Mouse (Mus musculus) hindbrain, embryonic 16.5 days (tissue): ENCODE data around the gene AY074887. TPM values are rescaled to one million over a fixed set of nuclear protein-coding genes. Genes with fewer than 3 reads are reported as not detected.
A peak's percentile ranks its signal among the peaks of the same experiment; 100 is the strongest.

Experiments used
- ATAC-seq: fragments of 200-750 bp; cut with Nextera tagmentation; 2 replicates; pipeline ENCODE4 v1.8.0; 2017; ENCODE audit warnings: moderate TSS enrichment, moderate library complexity
- H3K27ac ChIP-seq: fragments of 300-500 bp; sonication (generic); 2 replicates; pipeline ENCODE4 v1.5.1; 2014; ENCODE audit warnings: low read depth, mild to moderate bottlenecking, control low read depth, low read length, moderate library complexity
- H3K27me3 ChIP-seq: fragments of 300-500 bp; sonication (generic); replicated peaks from 2 replicates; pipeline ENCODE4 v1.6.1; 2014; ENCODE audit warnings: low read length; ENCODE audit not compliant: control insufficient read depth, insufficient read depth
- H3K36me3 ChIP-seq: fragments of 300-500 bp; sonication (generic); 2 replicates; pipeline ENCODE4 v1.6.1; 2014; ENCODE audit warnings: mild to moderate bottlenecking, low read length, moderate library complexity, mixed read lengths; ENCODE audit not compliant: control insufficient read depth, insufficient read depth
- H3K4me1 ChIP-seq: fragments of 300-500 bp; sonication (generic); 2 replicates; pipeline ENCODE4 v1.6.1; 2014; ENCODE audit warnings: low read depth, low read length; ENCODE audit not compliant: control insufficient read depth, insufficient read depth
- H3K4me2 ChIP-seq: fragments of 300-500 bp; sonication (generic); 2 replicates; pipeline ENCODE4 v1.6.1; 2014; ENCODE audit warnings: mild to moderate bottlenecking, low read length, control low read depth, moderate library complexity
- H3K4me3 ChIP-seq: fragments of 300-500 bp; sonication (generic); 2 replicates; pipeline ENCODE4 v1.5.1; 2014; ENCODE audit warnings: mild to moderate bottlenecking, low read length, control low read depth, moderate library complexity
- H3K9ac ChIP-seq: fragments of 300-500 bp; sonication (generic); 2 replicates; pipeline ENCODE4 v1.6.1; 2014; ENCODE audit warnings: low read depth, mild to moderate bottlenecking, control low read depth, low read length, moderate library complexity
- H3K9me3 ChIP-seq: fragments of 300-500 bp; sonication (generic); 2 replicates; pipeline ENCODE4 v1.6.1; 2014; ENCODE audit warnings: mild to moderate bottlenecking, low read length, moderate library complexity; ENCODE audit not compliant: control insufficient read depth
- WGBS: fragments of 180-500 bp; shearing (Covaris S2); extraction: QIAGEN DNeasy Blood & Tissue Kit; methylation state at CpG from one replicate; pipeline ENCODE4 v1.1.7; 2014; 5-methylcytosine and 5-hydroxymethylcytosine counted together
- polyA plus RNA-seq: library from polyadenylated mRNA; unstranded; fragments of >200 nt; fragmentation: Nextera tagmentation; extraction: Ambion mirVana; gene quantifications from 2 replicates; pipeline ENCODE4 v1.2.1, GENCODE M21; 2015

AY074887 gene
- polyA plus RNA-seq, 1 experiment from 2014 or later, result 0.90 TPM

GRCm38 (mm10) chr9:54919946-54920345, 30.9 kb downstream of the AY074887 start:
- H3K27me3 ChIP-seq, result no peaks in the 10 kb centered on the region
- H3K4me3 ChIP-seq, result no peak overlapping the region
- 59% methylated on average over 4 of the region's 4 CpGs for WGBS
- no peaks in the 10 kb centered on the region; the same call in 1 of the 2 replicates for H3K9me3 ChIP-seq
- peaks cover 2% of the 10 kb centered on the region; the same call in 1 of the 2 replicates for H3K4me1 ChIP-seq
- H3K4me2 ChIP-seq, result no peak overlapping the region
- H3K36me3 ChIP-seq, result peaks cover 6% of the 10 kb centered on the region
- no peak overlapping the region for H3K27ac ChIP-seq
- H3K9ac ChIP-seq, result no peak overlapping the region
- no peak for ATAC-seq

GRCm38 (mm10) chr9:54918781-54919180, 32.0 kb downstream of the AY074887 start:
- H3K36me3 ChIP-seq, result peaks cover 6% of the 10 kb centered on the region
- no peak overlapping the region for H3K4me3 ChIP-seq
- no peak overlapping the region for H3K9ac ChIP-seq
- no peaks in the 10 kb centered on the region for H3K27me3 ChIP-seq
- H3K27ac ChIP-seq, result no peak overlapping the region
- H3K9me3 ChIP-seq, result no peaks in the 10 kb centered on the region; the same call in 1 of the 2 replicates
- no peak overlapping the region for H3K4me2 ChIP-seq
- WGBS, result 96% methylated on average over 5 of the region's 5 CpGs
- ATAC-seq, result no peak
- peaks cover 2% of the 10 kb centered on the region; the same call in 1 of the 2 replicates for H3K4me1 ChIP-seq

GRCm38 (mm10) chr9:54918191-54918590, 32.6 kb downstream of the AY074887 start:
- Histone ChIP-seq H3K9ac (no peak overlapping the region), H3K27me3 (no peaks in the 10 kb centered on the region), H3K4me2 (peak overlapping the region; percentile 88; the same call in 1 of the 2 replicates), H3K36me3 (peaks cover 6% of the 10 kb centered on the region), H3K4me3 (no peak overlapping the region), H3K27ac (no peak overlapping the region), H3K9me3 (no peaks in the 10 kb centered on the region; the same call in 1 of the 2 replicates), H3K4me1 (peaks cover 2% of the 10 kb centered on the region; the same call in 1 of the 2 replicates)
- no peak for ATAC-seq
- WGBS, result 79% methylated on average over 2 of the region's 2 CpGs

GRCm38 (mm10) chr9:54917010-54917677, 33.7 kb downstream of the AY074887 start, which contains the start of gene Hykk:
TSS of gene Hykk (plus strand) at chr9:54917283.
- Histone ChIP-seq H3K4me1 (peaks cover 2% of the 10 kb centered on the region; the same call in 1 of the 2 replicates), H3K4me2 (peak within 1 kb of the TSS; percentile 88), H3K27ac (peak within 1 kb of the TSS; percentile 16), H3K36me3 (no peaks in the 10 kb centered on the region; the same call in 1 of the 2 replicates), H3K27me3 (no peaks in the 10 kb centered on the region), H3K9me3 (no peaks in the 10 kb centered on the region), H3K9ac (peak within 1 kb of the TSS; percentile 73), H3K4me3 (peak within 1 kb of the TSS; percentile 57)
- under 1% methylated on average over 33 of the region's 34 CpGs for WGBS
- ATAC-seq, result peak; percentile 100

GRCm38 (mm10) chr9:54916401-54916800, 34.4 kb downstream of the AY074887 start:
- Histone ChIP-seq H3K4me1 (peaks cover 2% of the 10 kb centered on the region; the same call in 1 of the 2 replicates), H3K36me3 (no peaks in the 10 kb centered on the region), H3K4me3 (peak overlapping the region; percentile 57), H3K4me2 (peak overlapping the region; percentile 88), H3K27ac (peak overlapping the region; percentile 16; the same call in 1 of the 2 replicates), H3K9ac (no peak overlapping the region), H3K9me3 (no peaks in the 10 kb centered on the region), H3K27me3 (no peaks in the 10 kb centered on the region)
- WGBS, result 76% methylated on average over 8 of the region's 8 CpGs
- no peak for ATAC-seq

GRCm38 (mm10) chr9:54915576-54915975, 35.2 kb downstream of the AY074887 start:
- no peak overlapping the region for H3K27ac ChIP-seq
- H3K9me3 ChIP-seq, result no peaks in the 10 kb centered on the region
- H3K9ac ChIP-seq, result no peak overlapping the region
- no peak overlapping the region for H3K4me3 ChIP-seq
- no peak for ATAC-seq
- no peaks in the 10 kb centered on the region for H3K36me3 ChIP-seq
- 77% methylated on average over 7 of the region's 7 CpGs for WGBS
- H3K27me3 ChIP-seq, result no peaks in the 10 kb centered on the region
- no peak overlapping the region for H3K4me2 ChIP-seq
- H3K4me1 ChIP-seq, result peaks cover 2% of the 10 kb centered on the region; the same call in 1 of the 2 replicates

GRCm38 (mm10) chr9:54909446-54909845, 41.4 kb downstream of the AY074887 start:
- Histone ChIP-seq H3K9me3 (no peaks in the 10 kb centered on the region), H3K27me3 (no peaks in the 10 kb centered on the region), H3K4me3 (no peak overlapping the region), H3K9ac (no peak overlapping the region), H3K4me1 (no peaks in the 10 kb centered on the region), H3K27ac (no peak overlapping the region), H3K4me2 (no peak overlapping the region), H3K36me3 (peaks cover 17% of the 10 kb centered on the region)
- WGBS, result 93% methylated on average over 5 of the region's 5 CpGs
- ATAC-seq, result no peak

Other genes starting within 250 kb of the AY074887 start
- gene Wdr61, start 216.5 kb downstream of the AY074887 start, polyA plus RNA-seq, result 90.1 and 93.3 TPM in 2 replicates
- gene Crabp1, start 186.2 kb downstream of the AY074887 start, polyA plus RNA-seq, result 225 and 236 TPM in 2 replicates
- gene Ireb2, start 87.2 kb downstream of the AY074887 start, polyA plus RNA-seq, result 28.1 and 34.7 TPM in 2 replicates
- 1.9 and 2.2 TPM in 2 replicates for gene Hykk, start 33.7 kb downstream of the AY074887 start, polyA plus RNA-seq
- 256 and 265 TPM in 2 replicates for gene Psma4, start 208 bp downstream of the AY074887 start, polyA plus RNA-seq
- gene Chrna5, start 29.9 kb upstream of the AY074887 start, polyA plus RNA-seq, result 0.86 and 3.7 TPM in 2 replicates
- gene Chrna3, start 75.6 kb upstream of the AY074887 start, polyA plus RNA-seq, result 18.8 and 20.2 TPM in 2 replicates
- gene Chrnb4, start 97.8 kb upstream of the AY074887 start, polyA plus RNA-seq, result 1.5 and 1.6 TPM in 2 replicates
- 17.7 and 37.0 TPM in 2 replicates for gene Ube2q2, start 197.9 kb upstream of the AY074887 start, polyA plus RNA-seq